Mouse (Mus musculus) kidney, postnatal 10 days (tissue): Measurements from ENCODE around the gene Gm28047.
A peak's percentile ranks its signal among the peaks of the same experiment; 100 is the strongest.

ENCODE experiments used
- DNase-seq: peaks from one replicate; pipeline ENCODE4 v3.0.0; 2021; ENCODE audit warnings: mixed read lengths

The Gm28047 gene

GRCm38 (mm10) chr15:102515261-102515660 is 109.6 kb downstream of the Gm28047 start:
- no peak for DNase-seq

GRCm38 (mm10) chr15:102513004-102513403 is 111.9 kb downstream of the Gm28047 start:
- DNase-seq: no peak

DNA sequence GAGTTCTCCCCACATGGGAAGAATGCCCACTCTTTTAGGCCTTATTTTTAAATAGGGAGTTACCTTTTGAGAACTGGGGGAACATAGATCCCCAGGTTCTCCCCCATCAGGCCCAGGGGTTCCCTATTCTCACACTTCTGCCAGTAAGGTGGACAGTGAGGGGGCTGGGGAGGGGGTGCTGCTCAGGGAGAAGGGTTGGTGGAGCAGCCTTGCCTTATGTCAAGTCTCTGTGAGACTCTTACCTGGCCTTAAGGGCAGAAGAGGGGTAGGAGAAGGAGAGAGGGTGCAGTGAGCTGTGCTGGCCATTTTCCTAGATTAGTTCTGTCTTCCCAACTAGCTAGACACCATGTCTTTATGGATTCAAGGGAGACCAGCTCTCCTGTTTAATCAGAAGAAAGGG is 112.4 kb downstream of the Gm28047 start:
- no peak for DNase-seq

GRCm38 (mm10) chr15:102512010-102512409 is 112.9 kb downstream of the Gm28047 start:
- DNase-seq: no peak

DNA sequence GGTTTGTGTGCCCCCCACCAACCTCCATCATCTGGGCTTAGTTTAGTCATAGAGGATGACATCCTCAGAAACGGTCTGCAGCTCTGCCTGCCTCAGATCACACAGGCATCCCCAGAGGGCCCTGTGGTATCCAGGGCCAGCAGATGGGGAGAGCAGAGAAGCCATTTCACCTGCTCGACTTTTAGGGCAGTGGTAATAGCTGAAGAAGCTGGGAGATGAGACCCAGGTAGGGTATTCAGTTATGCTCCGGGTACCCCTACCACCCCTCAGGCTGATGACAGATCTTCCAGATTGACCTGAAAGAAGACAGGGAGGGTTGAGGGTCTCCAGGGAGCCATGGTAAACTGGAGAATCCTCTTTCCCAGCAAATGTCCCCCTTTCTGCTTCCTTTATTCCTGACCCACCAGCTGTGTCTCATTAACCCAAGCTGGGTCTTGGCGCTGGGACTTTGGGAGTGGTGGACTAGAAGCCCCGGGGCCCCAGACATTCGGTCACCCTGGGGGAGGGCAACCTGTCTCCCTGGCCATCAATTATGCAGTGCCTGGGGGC is 113.5 kb downstream of the Gm28047 start:
- peak; percentile 74 for DNase-seq

GRCm38 (mm10) chr15:102510590-102511284 is 114.1 kb downstream of the Gm28047 start:
- DNase-seq: peak; percentile 93

- DNase-seq: peak; percentile 17
These were observed 114.8 kb downstream of the Gm28047 start for GRCm38 (mm10) chr15:102510110-102510509.

GRCm38 (mm10) chr15:102508336-102508735 is 116.5 kb downstream of the Gm28047 start:
- DNase-seq: peak; percentile 3

DNA sequence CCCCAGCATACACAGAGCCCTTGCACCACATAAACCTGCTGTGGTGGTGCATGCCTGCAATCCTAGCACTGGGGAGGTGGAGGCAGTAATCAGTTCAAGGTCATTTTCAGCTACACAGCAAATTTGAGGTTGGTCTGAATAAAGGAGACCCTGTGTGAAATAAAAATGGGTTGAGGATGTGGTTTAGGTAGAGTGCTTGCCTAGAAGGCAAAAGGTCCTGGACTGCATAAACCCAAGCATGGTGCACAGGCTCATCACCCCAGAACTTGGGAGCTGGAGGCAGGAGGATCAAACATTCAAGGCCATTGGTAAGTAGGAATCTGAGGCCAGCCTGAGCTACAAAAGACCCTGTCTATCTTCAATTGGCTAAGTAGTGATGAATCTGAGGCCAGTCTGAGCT is 117.3 kb downstream of the Gm28047 start:
- peak; percentile 2 for DNase-seq

GRCm38 (mm10) chr15:102506864-102507263 is 118.0 kb downstream of the Gm28047 start:
- peak; percentile 3 for DNase-seq

GRCm38 (mm10) chr15:102506464-102506830 is 118.4 kb downstream of the Gm28047 start:
- DNase-seq: peak; percentile 2

- DNase-seq: peak; percentile 8
These were observed 119.0 kb downstream of the Gm28047 start for GRCm38 (mm10) chr15:102505770-102506463.

- no peak for DNase-seq
These were observed 119.6 kb downstream of the Gm28047 start for GRCm38 (mm10) chr15:102505073-102505769.

DNA sequence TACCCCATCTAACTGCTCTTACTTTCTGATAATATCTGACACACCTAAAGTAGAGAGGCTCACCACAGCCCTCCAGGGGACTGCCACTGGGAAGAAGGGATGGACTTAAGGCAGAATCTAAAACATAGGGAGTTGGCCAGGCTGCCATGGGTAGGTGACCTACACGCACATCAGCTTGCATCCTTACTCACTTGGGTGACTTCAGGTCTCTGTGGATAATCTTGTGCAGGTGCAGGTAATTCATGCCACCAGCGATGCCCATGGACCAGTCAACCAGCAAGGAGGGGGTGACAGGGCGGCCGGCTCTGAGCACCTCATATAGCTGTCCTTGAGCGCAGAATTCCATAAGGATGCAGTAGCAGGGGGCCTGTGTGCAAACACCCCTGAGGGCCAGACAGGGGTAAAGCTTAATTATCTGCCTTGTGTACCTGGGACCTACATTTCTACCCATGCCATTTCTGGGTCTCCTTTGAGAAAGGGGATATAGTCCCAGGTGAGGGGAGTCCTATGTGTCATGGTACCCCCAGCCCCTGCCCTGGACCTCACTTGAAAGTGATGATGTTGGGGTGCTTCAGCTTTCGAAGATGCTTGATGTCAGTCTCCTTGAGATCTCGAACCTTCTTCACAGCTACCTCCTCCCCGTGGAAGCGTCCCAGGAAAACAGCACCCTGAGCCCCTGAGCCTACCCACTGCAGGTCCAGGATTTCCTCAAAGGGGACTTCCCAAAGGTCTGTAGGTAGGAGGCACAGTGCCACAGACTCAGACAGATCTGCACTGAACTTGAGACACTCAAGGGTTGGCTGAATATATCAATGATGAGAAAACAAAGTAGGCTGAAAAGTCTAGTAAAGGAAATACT is 120.7 kb downstream of the Gm28047 start:
- peak; percentile 16 for DNase-seq

DNA sequence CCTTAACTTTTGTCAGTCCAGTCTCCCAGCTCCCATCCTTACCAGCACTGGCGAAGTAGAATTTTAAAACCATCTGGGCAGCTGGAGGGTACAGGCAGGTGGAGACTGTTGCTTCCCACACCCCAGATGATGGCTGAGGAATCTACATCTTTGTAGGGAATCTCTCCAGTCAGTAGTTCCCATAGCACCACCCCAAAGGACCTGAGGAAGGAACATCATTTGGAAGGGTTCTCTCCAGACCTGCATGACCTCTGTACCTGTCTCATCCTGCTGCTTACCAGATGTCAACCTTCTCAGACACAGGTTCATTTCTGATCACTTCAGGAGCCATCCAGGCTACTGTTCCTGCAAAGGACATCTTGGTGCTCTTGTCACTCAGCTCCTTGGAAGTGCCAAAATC is 121.4 kb downstream of the Gm28047 start, which contains the start of gene Gm10337:
Gene Gm10337, plus strand, starts transcription at position 276 of the 400 bp plus-strand sequence.
- DNase-seq: peak; percentile 5

- DNase-seq: no peak
These were observed 122.5 kb downstream of the Gm28047 start for GRCm38 (mm10) chr15:102502254-102502840.

- no peak for DNase-seq
These were observed 123.6 kb downstream of the Gm28047 start for GRCm38 (mm10) chr15:102501084-102501814.

- no peak for DNase-seq
These were observed 124.4 kb downstream of the Gm28047 start for GRCm38 (mm10) chr15:102500479-102500878.

DNA sequence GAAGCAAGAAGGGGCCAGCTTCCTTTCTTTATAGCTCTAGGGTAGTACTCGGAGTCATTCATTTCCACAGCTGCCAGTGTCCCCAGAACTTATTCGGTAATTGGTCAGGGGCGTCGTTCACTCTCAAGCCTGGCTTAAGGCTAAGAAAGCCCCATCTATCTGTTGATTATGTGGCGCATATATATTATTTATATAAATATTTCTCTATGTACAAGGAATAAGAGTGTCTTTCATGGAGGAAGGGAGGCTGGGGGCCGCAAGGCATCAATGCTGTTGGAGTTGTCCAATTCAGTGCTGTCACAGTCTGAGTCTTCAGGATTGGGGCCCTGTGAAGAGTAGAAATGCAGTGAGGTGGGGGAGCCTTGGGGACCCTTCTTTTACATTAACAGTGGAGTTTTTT is 125.0 kb downstream of the Gm28047 start:
- DNase-seq: no peak

- no peak for DNase-seq
These were observed 125.5 kb downstream of the Gm28047 start for GRCm38 (mm10) chr15:102499370-102499769.

DNA sequence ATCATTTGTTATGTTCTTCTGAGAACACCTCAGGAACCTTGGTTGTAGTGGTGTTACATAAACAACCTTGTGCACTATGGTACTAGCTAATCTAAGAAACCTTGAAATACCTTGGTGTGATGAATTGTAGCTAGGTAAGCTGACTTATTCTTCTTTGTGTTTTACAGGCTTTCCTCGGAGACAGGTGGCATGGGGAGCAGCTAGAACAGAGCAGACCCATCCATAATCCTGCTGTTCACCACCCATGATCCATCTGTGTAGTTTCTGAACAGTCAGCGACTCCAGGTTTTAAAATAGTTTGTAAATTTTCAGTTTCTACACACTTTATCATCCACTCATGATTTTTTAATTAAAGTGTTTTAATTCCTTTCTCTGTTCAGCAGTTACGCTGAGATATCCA is 126.5 kb downstream of the Gm28047 start:
- DNase-seq: no peak
